Mouse (Mus musculus) WW6 (cell line): ENCODE measurements around the gene Ntrk3.

Experiments used
- DNase-seq: peaks from one replicate; pipeline ENCODE4 v3.0.0-alpha.2; 2013; ENCODE audit warnings: low read depth, low spot score

The Ntrk3 gene

GRCm38 (mm10) chr7:78221668-78222067, 516.1 kb downstream of the Ntrk3 start:
- no peak for DNase-seq

GRCm38 (mm10) chr7:78220949-78221348, 516.9 kb downstream of the Ntrk3 start:
- no peak for DNase-seq

- DNase-seq, result no peak
These were observed 546.7 kb downstream of the Ntrk3 start for GRCm38 (mm10) chr7:78190931-78191653.

GRCm38 (mm10) chr7:78185578-78185977, 552.2 kb downstream of the Ntrk3 start:
- DNase-seq, result no peak

- peak; percentile 16 for DNase-seq
These were observed 554.4 kb downstream of the Ntrk3 start for GRCm38 (mm10) chr7:78183396-78183795.

- DNase-seq, result no peak
These were observed 557.7 kb downstream of the Ntrk3 start for GRCm38 (mm10) chr7:78179996-78180665.

- DNase-seq, result no peak
These were observed 565.4 kb downstream of the Ntrk3 start for GRCm38 (mm10) chr7:78172267-78172955.

- no peak for DNase-seq
These were observed 572.3 kb downstream of the Ntrk3 start for GRCm38 (mm10) chr7:78165466-78165865.

GRCm38 (mm10) chr7:78157946-78158345, 579.9 kb downstream of the Ntrk3 start:
- no peak for DNase-seq

GRCm38 (mm10) chr7:78145251-78145650, 592.6 kb downstream of the Ntrk3 start:
- no peak for DNase-seq

GRCm38 (mm10) chr7:78144849-78145248, 593.0 kb downstream of the Ntrk3 start:
- no peak for DNase-seq

- DNase-seq, result no peak
These were observed 607.8 kb downstream of the Ntrk3 start for GRCm38 (mm10) chr7:78129966-78130365.
